Mouse (Mus musculus) hindbrain, embryonic 14.5 days (tissue): ENCODE measurements around the gene Zfp518a. TPM values are rescaled to one million over a fixed set of nuclear protein-coding genes. Genes with fewer than 3 reads are reported as not detected.

Source experiments
- ATAC-seq: fragments of 200-750 bp; cut with Nextera tagmentation; 2 replicates; pipeline ENCODE4 v1.8.0; 2017; ENCODE audit warnings: moderate number of reproducible peaks, mild to moderate bottlenecking, moderate TSS enrichment, moderate library complexity; ENCODE audit not compliant: low FRiP score
- DNase-seq: peaks from one replicate; pipeline ENCODE4 v3.0.0-alpha.2; 2015; ENCODE audit warnings: low spot score
- H3K27ac ChIP-seq: fragments of 300-500 bp; sonication (generic); 2 replicates; pipeline ENCODE4 v1.5.1; 2014; ENCODE audit warnings: mild to moderate bottlenecking, moderate library complexity
- H3K27me3 ChIP-seq: fragments of 300-500 bp; sonication (generic); 2 replicates; pipeline ENCODE4 v1.6.1; 2014; ENCODE audit warnings: mild to moderate bottlenecking, low read length, mixed read lengths; ENCODE audit not compliant: control insufficient read depth, insufficient read depth
- H3K36me3 ChIP-seq: fragments of 300-500 bp; sonication (generic); replicated peaks from 2 replicates; pipeline ENCODE4 v1.6.1; 2014; ENCODE audit not compliant: control insufficient read depth, insufficient read depth
- H3K4me1 ChIP-seq: fragments of 300-500 bp; sonication (generic); replicated peaks from 2 replicates; pipeline ENCODE4 v1.6.1; 2014; ENCODE audit warnings: antibody characterized with exemption, low read length, mixed read lengths; ENCODE audit not compliant: control insufficient read depth, insufficient read depth
- H3K4me2 ChIP-seq: fragments of 300-500 bp; sonication (generic); replicated peaks from 2 replicates; pipeline ENCODE4 v1.6.1; 2014; ENCODE audit warnings: mild to moderate bottlenecking, moderate library complexity
- H3K4me3 ChIP-seq: fragments of 300-500 bp; sonication (generic); replicated peaks from 2 replicates; pipeline ENCODE4 v1.5.1; 2014; ENCODE audit warnings: mild to moderate bottlenecking, low read length
- H3K9ac ChIP-seq: fragments of 300-500 bp; sonication (generic); 2 replicates; pipeline ENCODE4 v1.6.1; 2014
- H3K9me3 ChIP-seq: fragments of 300-500 bp; sonication (generic); 2 replicates; pipeline ENCODE4 v1.6.1; 2016; ENCODE audit warnings: low read length; ENCODE audit not compliant: control insufficient read depth
- WGBS: fragments of 180-500 bp; shearing (Covaris S2); extraction: QIAGEN DNeasy Blood & Tissue Kit; methylation state at CpG from one replicate; pipeline ENCODE4 v1.1.7; 2014; 5-methylcytosine and 5-hydroxymethylcytosine counted together
- microRNA-seq: library from miRNA; unstranded; fragments of <30 nt; microRNA quantifications from one replicate; pipeline ENCODE4, GENCODE M21; 2016
- polyA plus RNA-seq: library from polyadenylated mRNA; unstranded; fragments of >200 nt; fragmentation: Nextera tagmentation; extraction: Ambion mirVana; gene quantifications from 2 replicates; pipeline ENCODE4 v1.2.1, GENCODE M21; 2014

The Zfp518a gene
- polyA plus RNA-seq, 1 experiment from 2014 or later, result 9.8 TPM

DNA sequence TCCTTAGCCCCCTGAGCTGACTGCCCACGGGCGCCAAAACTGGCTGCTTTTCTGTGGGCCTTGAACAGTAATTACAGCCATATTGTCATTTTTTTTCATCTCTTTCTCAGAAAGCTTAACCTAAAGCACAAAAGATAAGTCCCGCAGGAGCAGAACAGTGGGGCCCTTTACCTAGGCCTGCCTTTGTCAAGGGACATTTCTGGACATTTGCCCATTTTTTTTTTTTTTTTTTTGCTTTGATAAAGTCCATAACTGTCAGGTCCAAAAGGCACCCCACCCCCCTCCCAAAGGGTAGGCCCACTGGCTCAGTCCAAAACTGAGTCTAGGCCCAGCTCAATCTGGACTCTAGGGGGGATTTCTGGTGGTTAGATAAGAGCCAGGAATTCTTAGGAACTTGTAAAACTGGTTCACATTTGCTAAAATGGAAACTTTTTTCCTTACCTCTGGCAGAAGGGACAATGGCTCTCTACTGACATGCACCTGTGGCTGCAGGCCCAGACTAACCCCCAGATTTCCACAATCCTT lies 69.9 kb downstream of the Zfp518a start:
- Histone ChIP-seq H3K9me3 (no peaks in the 10 kb centered on the region), H3K4me3 (no peak overlapping the region), H3K27ac (no peak overlapping the region), H3K36me3 (no peaks in the 10 kb centered on the region), H3K9ac (no peak overlapping the region), H3K4me1 (no peaks in the 10 kb centered on the region), H3K4me2 (no peak overlapping the region), H3K27me3 (no peaks in the 10 kb centered on the region)
- no peak for ATAC-seq
- DNase-seq, result no peak
- 83% methylated on average over 3 of the region's 3 CpGs for WGBS

DNA sequence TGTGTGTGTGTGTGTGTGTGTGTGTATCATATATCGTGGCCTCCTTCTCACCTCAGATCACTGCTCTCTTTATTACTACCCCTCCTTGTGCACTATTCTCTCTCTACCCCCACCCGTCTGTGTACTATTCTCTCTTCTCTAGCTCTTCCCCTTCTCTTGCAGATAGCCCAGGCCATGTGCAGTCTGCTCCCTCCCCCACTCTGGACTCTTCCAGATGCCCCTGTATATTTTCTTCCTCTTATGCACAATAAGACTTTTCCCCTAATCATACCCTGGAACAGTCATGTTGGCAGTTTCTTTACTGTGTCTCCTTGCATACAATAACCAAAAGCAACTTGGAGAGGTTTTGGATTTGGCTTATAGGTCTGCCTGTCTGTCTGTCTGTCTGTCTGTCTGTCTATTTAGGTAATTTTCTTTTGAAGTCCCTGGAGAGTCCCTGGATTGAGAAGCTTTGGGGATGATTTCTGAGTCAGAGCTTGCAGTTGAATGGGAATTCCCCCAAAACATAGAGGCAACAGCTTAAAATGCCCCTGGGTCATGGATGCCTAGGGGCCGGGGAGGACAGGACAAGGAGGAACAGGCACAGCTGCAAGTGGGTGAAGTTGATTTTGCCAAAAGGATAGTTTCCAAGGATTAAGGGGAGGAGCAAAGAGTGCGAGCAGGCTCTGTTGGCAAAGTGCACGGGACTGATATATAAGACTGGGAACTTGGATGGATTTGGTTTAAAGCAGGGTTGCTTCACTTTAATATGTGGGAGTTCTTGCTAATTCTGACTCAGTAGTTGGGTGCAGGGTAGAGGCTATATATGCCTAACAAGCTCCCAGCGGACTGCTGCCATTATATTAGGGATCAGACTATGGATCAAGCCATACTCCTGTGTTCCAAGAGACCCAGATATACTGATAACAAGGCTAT lies 70.7 kb downstream of the Zfp518a start:
- Histone ChIP-seq H3K4me1 (no peaks in the 10 kb centered on the region), H3K36me3 (no peaks in the 10 kb centered on the region), H3K4me2 (no peak overlapping the region), H3K4me3 (no peak overlapping the region), H3K9me3 (no peaks in the 10 kb centered on the region), H3K27ac (no peak overlapping the region), H3K9ac (no peak overlapping the region), H3K27me3 (no peaks in the 10 kb centered on the region)
- DNase-seq, result no peak
- no peak for ATAC-seq
- 87% methylated on average over 6 of the region's 6 CpGs for WGBS

Small RNAs within 50 kb of the gene (microRNA-seq; reads per million reads assigned to microRNA genes)
- gene Mir8092, result 0.81 reads per million

Other genes starting within 250 kb of the Zfp518a start
- gene Cc2d2b, start 146.0 kb upstream of the Zfp518a start, polyA plus RNA-seq, result 0.55 TPM in 1 of 2 replicates, not detected in the other
- 11.7 and 13.3 TPM in 2 replicates for gene Ccnj, start 63.4 kb upstream of the Zfp518a start, polyA plus RNA-seq
- gene Blnk, start 99.8 kb downstream of the Zfp518a start, polyA plus RNA-seq, result 0.32 and 0.98 TPM in 2 replicates
- gene Dntt, start 134.6 kb downstream of the Zfp518a start, polyA plus RNA-seq, result 0.13 and 0.21 TPM in 2 replicates
- not detected in 2 replicates for gene Opalin, start 182.4 kb downstream of the Zfp518a start, polyA plus RNA-seq